Mouse (Mus musculus) embryonic facial prominence, embryonic 11.5 days (tissue): ENCODE results near the gene Bag6. TPM values are rescaled to one million over a fixed set of nuclear protein-coding genes. Genes with fewer than 3 reads are reported as not detected.
A peak's percentile ranks its signal among the peaks of the same experiment; 100 is the strongest.

ENCODE experiments used
- ATAC-seq: fragments of 200-750 bp; cut with Nextera tagmentation; replicated peaks from 2 replicates; pipeline ENCODE4 v1.8.0; 2017; ENCODE audit warnings: low read depth; ENCODE audit not compliant: insufficient number of reproducible peaks, low FRiP score, low TSS enrichment
- DNase-seq: peaks from one replicate; pipeline ENCODE4 v3.0.0-alpha.2; 2015; ENCODE audit warnings: low spot score
- H3K27ac ChIP-seq: fragments of 300-500 bp; sonication (generic); replicated peaks from 2 replicates; pipeline ENCODE4 v1.5.1; 2014; ENCODE audit warnings: mild to moderate bottlenecking, low read depth, low read length, control low read depth
- H3K27me3 ChIP-seq: fragments of 300-500 bp; sonication (generic); 2 replicates; pipeline ENCODE4 v1.6.1; 2014; ENCODE audit warnings: mild to moderate bottlenecking, low read length, moderate library complexity, mixed read lengths; ENCODE audit not compliant: control insufficient read depth, insufficient read depth
- H3K36me3 ChIP-seq: fragments of 300-500 bp; sonication (generic); replicated peaks from 2 replicates; pipeline ENCODE4 v1.6.1; 2014; ENCODE audit warnings: low read depth, mild to moderate bottlenecking, low read length, moderate library complexity, mixed read lengths; ENCODE audit not compliant: control insufficient read depth, insufficient read depth
- H3K4me1 ChIP-seq: fragments of 300-500 bp; sonication (generic); 2 replicates; pipeline ENCODE4 v1.6.1; 2014; ENCODE audit warnings: low read length, mixed read lengths; ENCODE audit not compliant: control insufficient read depth, insufficient read depth
- H3K4me2 ChIP-seq: fragments of 300-500 bp; sonication (generic); 2 replicates; pipeline ENCODE4 v1.6.1; 2014; ENCODE audit warnings: low read depth, mild to moderate bottlenecking, control low read depth, low read length, moderate library complexity
- H3K4me3 ChIP-seq: fragments of 300-500 bp; sonication (generic); 2 replicates; pipeline ENCODE4 v1.5.1; 2014; ENCODE audit warnings: low read depth, low read length, control low read depth
- H3K9ac ChIP-seq: fragments of 300-500 bp; sonication (generic); replicated peaks from 2 replicates; pipeline ENCODE4 v1.6.1; 2014; ENCODE audit warnings: mild to moderate bottlenecking, control low read depth, low read length
- H3K9me3 ChIP-seq: fragments of 300-500 bp; sonication (generic); replicated peaks from 2 replicates; pipeline ENCODE4 v1.6.1; 2016; ENCODE audit warnings: mild to moderate bottlenecking, low read length, inconsistent platforms, mixed read lengths; ENCODE audit not compliant: control insufficient read depth
- WGBS: fragments of 180-500 bp; shearing (Covaris S2); extraction: QIAGEN DNeasy Blood & Tissue Kit; methylation state at CpG from one replicate; pipeline ENCODE4 v1.1.7; 2014; 5-methylcytosine and 5-hydroxymethylcytosine counted together
- polyA plus RNA-seq: library from polyadenylated mRNA; unstranded; fragments of >200 nt; fragmentation: Nextera tagmentation; extraction: Ambion mirVana; gene quantifications from 2 replicates; pipeline ENCODE4 v1.2.1, GENCODE M21; 2014

Bag6 gene
- polyA plus RNA-seq, 1 experiment from 2014 or later, result 101 TPM

DNA sequence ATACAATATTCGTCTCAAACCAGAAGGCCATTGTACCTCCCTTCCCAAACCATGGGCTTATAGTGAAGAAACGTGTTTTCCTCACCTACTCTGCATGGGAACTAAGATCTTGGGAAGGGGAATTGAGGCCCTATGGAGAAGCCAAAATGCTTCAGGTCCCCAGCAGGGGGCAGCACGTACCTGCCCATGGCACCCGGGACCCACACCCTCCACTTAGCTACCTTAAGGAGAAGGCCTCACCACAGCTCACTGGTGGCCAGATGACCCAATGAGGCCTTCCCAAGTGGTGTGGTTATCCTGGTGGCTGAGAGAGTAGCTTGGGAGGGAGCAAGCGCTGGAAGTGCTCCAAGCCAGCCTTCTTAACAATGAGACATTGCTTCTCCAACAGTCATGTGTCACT lies 43.5 kb downstream of the Bag6 start:
- Histone ChIP-seq H3K9ac (no peak overlapping the region), H3K9me3 (no peaks in the 10 kb centered on the region), H3K27ac (no peak overlapping the region), H3K4me3 (no peak overlapping the region), H3K36me3 (no peaks in the 10 kb centered on the region), H3K27me3 (no peaks in the 10 kb centered on the region), H3K4me2 (no peak overlapping the region), H3K4me1 (no peaks in the 10 kb centered on the region)
- peak; percentile 76 for ATAC-seq
- peak; percentile 79 for DNase-seq
- 11% methylated on average over 5 of the region's 5 CpGs for WGBS

GRCm38 (mm10) chr17:35180093-35180492 lies 45.1 kb downstream of the Bag6 start:
- 87% methylated on average over 5 of the region's 5 CpGs for WGBS
- Histone ChIP-seq H3K9me3 (no peaks in the 10 kb centered on the region), H3K36me3 (no peaks in the 10 kb centered on the region), H3K27me3 (no peaks in the 10 kb centered on the region), H3K9ac (no peak overlapping the region), H3K27ac (no peak overlapping the region), H3K4me3 (no peak overlapping the region), H3K4me2 (no peak overlapping the region), H3K4me1 (no peaks in the 10 kb centered on the region)
- ATAC-seq (no peak), DNase-seq (no peak)

- H3K36me3 ChIP-seq, result no peaks in the 10 kb centered on the region
- peak; percentile 74 for DNase-seq
- no peaks in the 10 kb centered on the region for H3K4me1 ChIP-seq
- peak; percentile 65; the same call in 1 of the 2 replicates for ATAC-seq
- H3K9ac ChIP-seq, result peak overlapping the region; percentile 4; the same call in 1 of the 2 replicates
- peak overlapping the region; percentile 21 for H3K4me3 ChIP-seq
- H3K27me3 ChIP-seq, result no peaks in the 10 kb centered on the region
- H3K9me3 ChIP-seq, result no peaks in the 10 kb centered on the region
- WGBS, result 4% methylated on average over 18 of the region's 18 CpGs
- H3K27ac ChIP-seq, result peak overlapping the region; percentile 73; the same call in 1 of the 2 replicates
- H3K4me2 ChIP-seq, result peak overlapping the region; percentile 43
Measured at GRCm38 (mm10) chr17:35185639-35186611, 50.9 kb downstream of the Bag6 start.

DNA sequence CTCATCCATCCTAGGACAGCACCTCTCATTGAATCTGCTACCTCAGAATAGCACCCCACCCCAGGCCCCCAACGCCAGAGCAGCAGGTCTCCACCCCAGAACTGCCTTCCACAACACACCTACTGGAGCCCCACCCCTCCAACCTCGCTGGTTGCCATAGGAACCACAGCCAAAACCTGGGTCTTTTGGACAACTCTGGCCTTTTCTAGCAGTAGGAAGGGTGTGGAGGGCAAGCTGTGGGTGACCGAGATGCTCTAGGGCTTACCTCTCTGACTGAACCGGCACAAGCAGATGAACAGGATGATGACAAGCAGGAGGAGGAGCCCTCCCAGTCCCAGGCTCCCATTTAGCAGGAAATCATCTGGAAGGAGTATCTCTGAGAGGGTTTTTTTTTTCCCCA lies 51.7 kb downstream of the Bag6 start:
- DNase-seq, result peak; percentile 66
- H3K4me3 ChIP-seq, result no peak overlapping the region; the same call in 1 of the 2 replicates
- ATAC-seq, result peak; percentile 31; the same call in 1 of the 2 replicates
- no peaks in the 10 kb centered on the region for H3K9me3 ChIP-seq
- H3K9ac ChIP-seq, result no peak overlapping the region; the same call in 1 of the 2 replicates
- 0% methylated on average over 4 of the region's 4 CpGs for whole genome bisulfite sequencing
- H3K27ac ChIP-seq, result peak overlapping the region; percentile 73
- no peaks in the 10 kb centered on the region for H3K27me3 ChIP-seq
- no peaks in the 10 kb centered on the region for H3K36me3 ChIP-seq
- peak overlapping the region; percentile 43 for H3K4me2 ChIP-seq
- H3K4me1 ChIP-seq, result no peaks in the 10 kb centered on the region

DNA sequence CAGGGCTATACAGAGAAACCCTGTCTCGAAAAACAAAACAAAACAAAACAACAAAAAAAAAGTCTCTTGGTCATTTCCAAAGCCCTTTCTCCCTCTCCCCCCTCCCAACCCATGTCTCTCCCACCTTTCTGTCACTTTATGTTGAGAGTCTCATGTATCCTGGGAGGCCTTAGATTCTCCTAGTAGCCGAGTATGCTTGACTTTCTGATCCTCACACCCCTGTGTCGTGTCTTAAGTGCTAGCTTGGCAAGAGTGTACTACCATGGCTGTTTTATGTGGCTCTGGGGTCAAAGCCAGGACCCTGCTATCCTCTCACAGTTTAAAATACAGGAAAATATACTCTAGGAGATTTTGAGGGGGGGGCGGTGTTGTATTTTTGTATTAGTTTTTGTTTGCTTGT lies 52.4 kb downstream of the Bag6 start:
- DNase-seq (no peak), ATAC-seq (no peak)
- H3K27ac ChIP-seq, result no peak overlapping the region
- WGBS, result 65% methylated on average over 4 of the region's 4 CpGs
- H3K4me1 ChIP-seq, result no peaks in the 10 kb centered on the region
- no peaks in the 10 kb centered on the region for H3K27me3 ChIP-seq
- H3K4me2 ChIP-seq, result no peak overlapping the region
- H3K9ac ChIP-seq, result no peak overlapping the region
- H3K9me3 ChIP-seq, result no peaks in the 10 kb centered on the region
- no peak overlapping the region for H3K4me3 ChIP-seq
- no peaks in the 10 kb centered on the region for H3K36me3 ChIP-seq

GRCm38 (mm10) chr17:35187959-35188610 lies 53.1 kb downstream of the Bag6 start, which contains the start of gene Lst1:
Gene Lst1, minus strand, starts transcription at chr17:35188439.
- no peak within 1 kb of the TSS for H3K4me2 ChIP-seq
- no peaks in the 10 kb centered on the region for H3K4me1 ChIP-seq
- no peak within 1 kb of the TSS for H3K4me3 ChIP-seq
- no peaks in the 10 kb centered on the region for H3K27me3 ChIP-seq
- H3K27ac ChIP-seq, result no peak within 1 kb of the TSS
- ATAC-seq, result no peak
- no peaks in the 10 kb centered on the region for H3K9me3 ChIP-seq
- no peak within 1 kb of the TSS for H3K9ac ChIP-seq
- WGBS, result 73% methylated on average over 7 of the region's 7 CpGs
- DNase-seq, result no peak
- H3K36me3 ChIP-seq, result no peaks in the 10 kb centered on the region

- WGBS, result 62% methylated on average over 1 of the region's 1 CpGs
- Histone ChIP-seq H3K4me1 (no peaks in the 10 kb centered on the region), H3K9me3 (no peaks in the 10 kb centered on the region), H3K27ac (no peak overlapping the region), H3K4me2 (no peak overlapping the region), H3K4me3 (no peak overlapping the region), H3K27me3 (no peaks in the 10 kb centered on the region), H3K36me3 (no peaks in the 10 kb centered on the region), H3K9ac (no peak overlapping the region)
- DNase-seq (no peak), ATAC-seq (no peak)
Measured at GRCm38 (mm10) chr17:35189186-35189585, 54.2 kb downstream of the Bag6 start.

DNA sequence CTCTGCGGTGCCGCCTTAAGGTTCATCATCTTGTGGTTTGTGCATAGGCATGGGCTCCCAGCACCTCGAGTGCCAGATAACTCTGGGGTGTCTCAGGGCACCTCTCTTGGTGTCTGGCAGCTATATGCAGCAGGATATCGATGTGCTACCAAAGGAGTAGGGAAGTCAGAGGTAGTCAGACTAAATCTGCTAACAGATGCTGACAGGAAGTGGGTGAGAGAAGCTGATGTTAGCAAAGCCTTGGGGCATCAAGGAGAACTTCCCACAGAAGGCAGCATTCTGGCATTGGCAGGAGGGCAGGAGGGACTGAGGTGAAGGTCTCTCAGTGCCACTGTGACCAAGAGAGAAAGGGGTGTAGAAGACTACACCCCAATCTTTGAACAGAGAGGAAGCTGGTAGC lies 55.1 kb downstream of the Bag6 start:
- Histone ChIP-seq H3K36me3 (no peaks in the 10 kb centered on the region), H3K27ac (no peak overlapping the region), H3K9me3 (no peaks in the 10 kb centered on the region), H3K27me3 (peaks cover 4% of the 10 kb centered on the region; the same call in 1 of the 2 replicates), H3K4me1 (no peaks in the 10 kb centered on the region), H3K9ac (no peak overlapping the region), H3K4me3 (no peak overlapping the region), H3K4me2 (no peak overlapping the region)
- DNase-seq (no peak), ATAC-seq (no peak)
- 69% methylated on average over 4 of the region's 4 CpGs for WGBS
